Mouse (Mus musculus) heart, embryonic 12.5 days (tissue): ENCODE results near the gene Cyp4a10. TPM values are rescaled to one million over a fixed set of nuclear protein-coding genes. Genes with fewer than 3 reads are reported as not detected.
"Not testable (repeated sequence)": the region's sequence is repeated elsewhere in the genome, so short reads cannot be mapped to it uniquely, and the experiment has no call there.

Source experiments
- ATAC-seq: fragments of 200-750 bp; cut with Nextera tagmentation; 2 replicates; pipeline ENCODE4 v1.8.0; 2017; ENCODE audit warnings: moderate TSS enrichment, moderate library complexity; ENCODE audit not compliant: insufficient number of reproducible peaks, low FRiP score
- H3K27ac ChIP-seq: fragments of 300-500 bp; sonication (generic); 2 replicates; pipeline ENCODE4 v1.5.1; 2016; ENCODE audit warnings: mild to moderate bottlenecking, moderate library complexity; ENCODE audit not compliant: poor library complexity, severe bottlenecking
- H3K27me3 ChIP-seq: fragments of 300-500 bp; sonication (generic); replicated peaks from 2 replicates; pipeline ENCODE4 v1.6.1; 2016; ENCODE audit warnings: mild to moderate bottlenecking, moderate library complexity
- H3K36me3 ChIP-seq: fragments of 300-500 bp; sonication (generic); 2 replicates; pipeline ENCODE4 v1.6.1; 2016; ENCODE audit warnings: mild to moderate bottlenecking, moderate library complexity
- H3K4me1 ChIP-seq: fragments of 300-500 bp; sonication (generic); replicated peaks from 2 replicates; pipeline ENCODE4 v1.6.1; 2016; ENCODE audit warnings: mild to moderate bottlenecking
- H3K4me2 ChIP-seq: fragments of 300-500 bp; sonication (generic); 2 replicates; pipeline ENCODE4 v1.6.1; 2016; ENCODE audit warnings: mild to moderate bottlenecking, moderate library complexity
- H3K4me3 ChIP-seq: fragments of 300-500 bp; sonication (generic); 2 replicates; pipeline ENCODE4 v1.5.1; 2016; ENCODE audit warnings: mild to moderate bottlenecking
- H3K9ac ChIP-seq: fragments of 300-500 bp; sonication (generic); 2 replicates; pipeline ENCODE4 v1.6.1; 2016; ENCODE audit warnings: mild to moderate bottlenecking, moderate library complexity
- H3K9me3 ChIP-seq: fragments of 300-500 bp; sonication (generic); replicated peaks from 2 replicates; pipeline ENCODE4 v1.6.1; 2016; ENCODE audit warnings: mild to moderate bottlenecking, moderate library complexity
- WGBS: fragments of 180-500 bp; shearing (Covaris S2); methylation state at CpG from one replicate; pipeline ENCODE4 v1.1.7; 2016; 5-methylcytosine and 5-hydroxymethylcytosine counted together
- polyA plus RNA-seq: library from polyadenylated mRNA; unstranded; fragments of >200 nt; fragmentation: Nextera tagmentation; extraction: Ambion mirVana; gene quantifications from 2 replicates; pipeline ENCODE4 v1.2.1, GENCODE M21; 2016

The Cyp4a10 gene
- polyA plus RNA-seq = not detected in 2 replicates

- WGBS = 69% methylated on average over 5 of the region's 5 CpGs
- not testable (repeated sequence) for H3K27ac ChIP-seq, H3K4me3 ChIP-seq, H3K9ac ChIP-seq, H3K4me2 ChIP-seq, H3K4me1 ChIP-seq, ATAC-seq, H3K9me3 ChIP-seq, H3K27me3 ChIP-seq, H3K36me3 ChIP-seq
Measured at GRCm38 (mm10) chr4:115518000-115518399, at the start of gene Cyp4a10. TSS of gene Cyp4a10 (plus strand) at chr4:115518264.

GRCm38 (mm10) chr4:115473585-115473984, 44.5 kb upstream of the Cyp4a10 start:
- not testable (repeated sequence) for H3K36me3 ChIP-seq, H3K9ac ChIP-seq, H3K9me3 ChIP-seq, H3K4me2 ChIP-seq, ATAC-seq, H3K4me3 ChIP-seq, H3K27ac ChIP-seq, H3K27me3 ChIP-seq, H3K4me1 ChIP-seq
- WGBS = 77% methylated on average over 3 of the region's 3 CpGs

- H3K9ac ChIP-seq, H3K4me1 ChIP-seq, H3K9me3 ChIP-seq, H3K27me3 ChIP-seq, H3K27ac ChIP-seq, ATAC-seq, H3K4me2 ChIP-seq, H3K4me3 ChIP-seq, H3K36me3 ChIP-seq: not testable (repeated sequence)
Measured at GRCm38 (mm10) chr4:115476051-115476450, 42.0 kb upstream of the Cyp4a10 start.

GRCm38 (mm10) chr4:115481006-115481652, 36.9 kb upstream of the Cyp4a10 start:
- H3K27ac ChIP-seq = no peak overlapping the region
- H3K4me2 ChIP-seq = no peak overlapping the region
- H3K9me3 ChIP-seq = no peaks in the 10 kb centered on the region
- no peaks in the 10 kb centered on the region for H3K36me3 ChIP-seq
- H3K4me3 ChIP-seq = no peak overlapping the region
- H3K27me3 ChIP-seq = no peaks in the 10 kb centered on the region
- no peak for ATAC-seq
- no peaks in the 10 kb centered on the region for H3K4me1 ChIP-seq
- 56% methylated on average over 6 of the region's 6 CpGs for WGBS
- H3K9ac ChIP-seq = no peak overlapping the region

GRCm38 (mm10) chr4:115496001-115496400, 22.1 kb upstream of the Cyp4a10 start, which contains the start of gene Cyp4a14:
TSS of gene Cyp4a14 (minus strand) at chr4:115496142.
- no peak within 1 kb of the TSS for H3K27ac ChIP-seq
- no peaks in the 10 kb centered on the region for H3K36me3 ChIP-seq
- 75% methylated on average over 1 of the region's 1 CpGs for WGBS
- no peak for ATAC-seq
- H3K9ac ChIP-seq = no peak within 1 kb of the TSS
- no peaks in the 10 kb centered on the region for H3K9me3 ChIP-seq
- no peaks in the 10 kb centered on the region for H3K4me1 ChIP-seq
- H3K27me3 ChIP-seq = no peaks in the 10 kb centered on the region
- H3K4me2 ChIP-seq = no peak within 1 kb of the TSS
- H3K4me3 ChIP-seq = no peak within 1 kb of the TSS

- WGBS = 79% methylated on average over 3 of the region's 3 CpGs
- no peak overlapping the region for H3K4me3 ChIP-seq
- no peaks in the 10 kb centered on the region for H3K36me3 ChIP-seq
- ATAC-seq = no peak
- H3K4me1 ChIP-seq = no peaks in the 10 kb centered on the region
- H3K27me3 ChIP-seq = no peaks in the 10 kb centered on the region
- H3K27ac ChIP-seq = no peak overlapping the region
- H3K9me3 ChIP-seq = no peaks in the 10 kb centered on the region
- no peak overlapping the region for H3K9ac ChIP-seq
- no peak overlapping the region for H3K4me2 ChIP-seq
Measured at GRCm38 (mm10) chr4:115497466-115497865, 20.6 kb upstream of the Cyp4a10 start.

GRCm38 (mm10) chr4:115513964-115514363, 4.1 kb upstream of the Cyp4a10 start:
- not testable (repeated sequence) for H3K4me1 ChIP-seq, H3K27ac ChIP-seq, H3K9me3 ChIP-seq, ATAC-seq, H3K4me2 ChIP-seq, H3K36me3 ChIP-seq, H3K4me3 ChIP-seq, H3K27me3 ChIP-seq, H3K9ac ChIP-seq

- Histone ChIP-seq H3K4me3 (no peak overlapping the region), H3K9me3 (no peaks in the 10 kb centered on the region), H3K9ac (no peak overlapping the region), H3K4me1 (no peaks in the 10 kb centered on the region), H3K4me2 (no peak overlapping the region), H3K27ac (no peak overlapping the region), H3K27me3 (no peaks in the 10 kb centered on the region), H3K36me3 (no peaks in the 10 kb centered on the region)
- whole genome bisulfite sequencing = 49% methylated on average over 4 of the region's 4 CpGs
- no peak for ATAC-seq
Measured at GRCm38 (mm10) chr4:115519444-115519843, 1.4 kb downstream of the Cyp4a10 start.

- Histone ChIP-seq H3K4me3 (no peak overlapping the region), H3K9me3 (no peaks in the 10 kb centered on the region), H3K27me3 (no peaks in the 10 kb centered on the region), H3K9ac (no peak overlapping the region), H3K36me3 (no peaks in the 10 kb centered on the region), H3K4me2 (no peak overlapping the region), H3K4me1 (no peaks in the 10 kb centered on the region), H3K27ac (no peak overlapping the region)
- WGBS = 85% methylated on average over 2 of the region's 2 CpGs
- ATAC-seq = no peak
Measured at GRCm38 (mm10) chr4:115521766-115522165, 3.7 kb downstream of the Cyp4a10 start.

- H3K4me2 ChIP-seq = no peak overlapping the region
- ATAC-seq = no peak
- H3K9me3 ChIP-seq = peaks cover 3% of the 10 kb centered on the region; the same call in 1 of the 2 replicates
- H3K4me3 ChIP-seq = no peak overlapping the region
- H3K27me3 ChIP-seq = no peaks in the 10 kb centered on the region
- no peak overlapping the region for H3K27ac ChIP-seq
- no peak overlapping the region for H3K9ac ChIP-seq
- 33% methylated on average over 1 of the region's 1 CpGs for WGBS
- no peaks in the 10 kb centered on the region for H3K36me3 ChIP-seq
- H3K4me1 ChIP-seq = no peaks in the 10 kb centered on the region
Measured at GRCm38 (mm10) chr4:115545101-115545500, 27.0 kb downstream of the Cyp4a10 start.

GRCm38 (mm10) chr4:115546141-115546828, 28.2 kb downstream of the Cyp4a10 start:
- H3K4me3 ChIP-seq = no peak overlapping the region
- no peaks in the 10 kb centered on the region for H3K27me3 ChIP-seq
- H3K9me3 ChIP-seq = peaks cover 3% of the 10 kb centered on the region; the same call in 1 of the 2 replicates
- H3K36me3 ChIP-seq = no peaks in the 10 kb centered on the region
- no peak overlapping the region for H3K4me2 ChIP-seq
- no peaks in the 10 kb centered on the region for H3K4me1 ChIP-seq
- ATAC-seq = peak; percentile 61
- WGBS = 37% methylated on average over 2 of the region's 2 CpGs
- no peak overlapping the region for H3K27ac ChIP-seq
- H3K9ac ChIP-seq = no peak overlapping the region
